Mouse (Mus musculus) heart, embryonic 12.5 days (tissue): ENCODE results near the gene Lrig2. TPM values are rescaled to one million over a fixed set of nuclear protein-coding genes. Genes with fewer than 3 reads are reported as not detected.
A peak's percentile ranks its signal among the peaks of the same experiment; 100 is the strongest.

Experiments used
- ATAC-seq: fragments of 200-750 bp; cut with Nextera tagmentation; 2 replicates; pipeline ENCODE4 v1.8.0; 2017; ENCODE audit warnings: moderate TSS enrichment, moderate library complexity; ENCODE audit not compliant: insufficient number of reproducible peaks, low FRiP score
- H3K27ac ChIP-seq: fragments of 300-500 bp; sonication (generic); 2 replicates; pipeline ENCODE4 v1.5.1; 2016; ENCODE audit warnings: mild to moderate bottlenecking, moderate library complexity; ENCODE audit not compliant: poor library complexity, severe bottlenecking
- H3K27me3 ChIP-seq: fragments of 300-500 bp; sonication (generic); replicated peaks from 2 replicates; pipeline ENCODE4 v1.6.1; 2016; ENCODE audit warnings: mild to moderate bottlenecking, moderate library complexity
- H3K36me3 ChIP-seq: fragments of 300-500 bp; sonication (generic); 2 replicates; pipeline ENCODE4 v1.6.1; 2016; ENCODE audit warnings: mild to moderate bottlenecking, moderate library complexity
- H3K4me1 ChIP-seq: fragments of 300-500 bp; sonication (generic); replicated peaks from 2 replicates; pipeline ENCODE4 v1.6.1; 2016; ENCODE audit warnings: mild to moderate bottlenecking
- H3K4me2 ChIP-seq: fragments of 300-500 bp; sonication (generic); 2 replicates; pipeline ENCODE4 v1.6.1; 2016; ENCODE audit warnings: mild to moderate bottlenecking, moderate library complexity
- H3K4me3 ChIP-seq: fragments of 300-500 bp; sonication (generic); 2 replicates; pipeline ENCODE4 v1.5.1; 2016; ENCODE audit warnings: mild to moderate bottlenecking
- H3K9ac ChIP-seq: fragments of 300-500 bp; sonication (generic); 2 replicates; pipeline ENCODE4 v1.6.1; 2016; ENCODE audit warnings: mild to moderate bottlenecking, moderate library complexity
- H3K9me3 ChIP-seq: fragments of 300-500 bp; sonication (generic); replicated peaks from 2 replicates; pipeline ENCODE4 v1.6.1; 2016; ENCODE audit warnings: mild to moderate bottlenecking, moderate library complexity
- WGBS: fragments of 180-500 bp; shearing (Covaris S2); methylation state at CpG from one replicate; pipeline ENCODE4 v1.1.7; 2016; 5-methylcytosine and 5-hydroxymethylcytosine counted together
- polyA plus RNA-seq: library from polyadenylated mRNA; unstranded; fragments of >200 nt; fragmentation: Nextera tagmentation; extraction: Ambion mirVana; gene quantifications from 2 replicates; pipeline ENCODE4 v1.2.1, GENCODE M21; 2016

Gene Lrig2
- polyA plus RNA-seq, 1 experiment from 2014 or later: 14.4 TPM

DNA sequence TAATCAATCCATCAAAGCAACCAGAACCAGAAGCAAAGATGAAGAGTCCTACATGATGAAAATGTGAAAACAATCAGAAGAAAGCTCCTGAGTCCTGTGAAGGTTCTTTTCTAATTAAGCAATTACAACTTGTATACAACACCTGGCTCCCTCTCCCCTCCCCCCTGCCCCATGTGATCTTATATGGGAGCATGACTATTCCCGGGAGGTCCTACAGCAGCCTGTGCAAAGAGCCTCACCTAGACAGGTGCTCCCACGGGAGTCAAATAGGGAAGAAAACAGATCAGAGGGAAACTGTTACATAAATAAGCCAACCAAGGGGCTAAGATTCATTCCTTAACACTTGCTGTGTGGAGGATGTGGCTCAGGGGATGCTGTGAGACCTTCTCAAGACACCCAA is 143.8 kb downstream of the Lrig2 start:
- Histone ChIP-seq H3K36me3 (no peaks in the 10 kb centered on the region), H3K9me3 (no peaks in the 10 kb centered on the region), H3K4me2 (no peak overlapping the region), H3K27me3 (no peaks in the 10 kb centered on the region), H3K27ac (no peak overlapping the region), H3K9ac (no peak overlapping the region), H3K4me1 (peaks cover 13% of the 10 kb centered on the region), H3K4me3 (no peak overlapping the region)
- ATAC-seq: no peak
- 83% methylated on average over 2 of the region's 2 CpGs for WGBS

DNA sequence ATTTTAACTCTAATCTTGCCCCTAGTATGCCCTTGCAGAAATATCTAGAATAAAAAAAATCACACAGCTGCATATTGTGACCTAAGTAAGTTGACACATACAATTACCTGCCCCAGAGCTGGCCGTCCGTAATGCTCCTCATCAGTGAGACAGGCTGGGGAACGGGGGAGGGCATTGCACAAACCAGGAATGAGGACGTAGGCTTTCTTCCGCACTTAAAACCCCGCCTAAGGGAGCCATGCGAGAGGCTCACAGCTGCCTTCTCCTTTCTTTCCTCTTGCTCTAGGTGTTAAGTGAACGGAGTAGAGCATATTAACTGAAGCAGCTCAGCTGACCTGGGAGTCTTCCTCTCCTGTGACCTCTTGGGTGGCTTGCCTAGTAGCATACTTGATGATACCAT is 149.9 kb downstream of the Lrig2 start:
- WGBS: 72% methylated on average over 8 of the region's 8 CpGs
- Histone ChIP-seq H3K9ac (no peak overlapping the region), H3K4me1 (peaks cover 36% of the 10 kb centered on the region), H3K9me3 (no peaks in the 10 kb centered on the region), H3K4me3 (no peak overlapping the region), H3K36me3 (no peaks in the 10 kb centered on the region), H3K27me3 (no peaks in the 10 kb centered on the region), H3K27ac (no peak overlapping the region), H3K4me2 (no peak overlapping the region)
- ATAC-seq: no peak

GRCm38 (mm10) chr3:104360325-104360724 is 151.4 kb downstream of the Lrig2 start:
- 37% methylated on average over 5 of the region's 5 CpGs for WGBS
- Histone ChIP-seq H3K4me2 (no peak overlapping the region), H3K4me3 (no peak overlapping the region), H3K36me3 (no peaks in the 10 kb centered on the region), H3K9ac (no peak overlapping the region), H3K4me1 (peaks cover 36% of the 10 kb centered on the region), H3K27ac (no peak overlapping the region; the same call in 1 of the 2 replicates), H3K9me3 (no peaks in the 10 kb centered on the region), H3K27me3 (no peaks in the 10 kb centered on the region)
- ATAC-seq: no peak

GRCm38 (mm10) chr3:104359225-104360135 is 152.2 kb downstream of the Lrig2 start:
- peak; percentile 47 for ATAC-seq
- no peak overlapping the region for H3K4me3 ChIP-seq
- H3K27ac ChIP-seq: no peak overlapping the region
- H3K4me2 ChIP-seq: no peak overlapping the region
- WGBS: 48% methylated on average over 8 of the region's 8 CpGs
- no peaks in the 10 kb centered on the region for H3K36me3 ChIP-seq
- H3K27me3 ChIP-seq: no peaks in the 10 kb centered on the region
- no peaks in the 10 kb centered on the region for H3K9me3 ChIP-seq
- no peak overlapping the region for H3K9ac ChIP-seq
- H3K4me1 ChIP-seq: peaks cover 40% of the 10 kb centered on the region

DNA sequence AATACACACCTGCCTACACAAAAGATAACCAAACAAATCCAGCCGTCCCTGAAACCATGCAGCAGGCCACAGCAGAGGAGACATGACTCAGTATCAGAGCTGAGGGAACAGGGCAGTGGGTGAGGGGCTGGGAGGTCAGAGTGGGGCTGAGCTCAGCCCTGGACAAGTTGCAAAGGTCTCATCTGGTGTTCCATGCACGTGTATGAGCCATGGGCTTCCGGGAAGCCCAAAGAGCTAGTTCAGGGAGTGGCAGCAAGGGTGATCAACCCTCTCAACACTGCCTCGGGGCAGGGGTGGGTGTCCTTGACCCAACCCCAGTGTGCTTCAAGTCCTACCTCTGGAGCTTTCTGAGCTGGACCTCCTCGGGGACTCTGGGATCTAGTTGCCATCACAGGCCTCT is 153.0 kb downstream of the Lrig2 start:
- Histone ChIP-seq H3K9me3 (no peaks in the 10 kb centered on the region), H3K9ac (no peak overlapping the region), H3K4me3 (no peak overlapping the region), H3K36me3 (no peaks in the 10 kb centered on the region), H3K27me3 (no peaks in the 10 kb centered on the region), H3K4me1 (peaks cover 43% of the 10 kb centered on the region), H3K4me2 (no peak overlapping the region), H3K27ac (no peak overlapping the region)
- WGBS: 70% methylated on average over 5 of the region's 5 CpGs
- ATAC-seq: no peak

DNA sequence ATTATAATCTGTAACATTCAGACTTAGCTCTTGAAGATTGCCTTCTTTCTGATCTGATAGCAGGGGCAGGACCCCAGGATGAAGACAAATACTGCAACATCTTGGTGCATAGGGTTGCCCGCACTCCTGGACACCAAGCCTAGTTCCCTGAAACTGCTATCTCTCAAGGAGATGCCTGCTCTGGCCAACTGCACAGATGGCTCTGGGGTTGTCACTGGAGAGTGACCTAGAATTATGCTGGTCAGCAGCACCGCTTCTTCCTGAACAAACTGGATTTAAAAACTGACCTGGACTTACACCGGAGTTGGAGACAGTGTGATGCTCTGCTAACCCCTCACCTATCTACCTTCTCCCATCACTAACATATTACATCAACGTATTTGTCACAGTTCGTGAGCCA is 155.6 kb downstream of the Lrig2 start:
- H3K4me1 ChIP-seq: peaks cover 50% of the 10 kb centered on the region
- H3K27ac ChIP-seq: no peak overlapping the region
- no peak overlapping the region for H3K4me2 ChIP-seq
- H3K27me3 ChIP-seq: no peaks in the 10 kb centered on the region
- H3K9ac ChIP-seq: no peak overlapping the region
- no peak for ATAC-seq
- 88% methylated on average over 5 of the region's 5 CpGs for WGBS
- no peak overlapping the region for H3K4me3 ChIP-seq
- no peaks in the 10 kb centered on the region for H3K9me3 ChIP-seq
- no peaks in the 10 kb centered on the region for H3K36me3 ChIP-seq

- no peak overlapping the region for H3K27ac ChIP-seq
- WGBS: 34% methylated on average over 3 of the region's 3 CpGs
- no peak for ATAC-seq
Observed at GRCm38 (mm10) chr3:104353884-104354283, 157.8 kb downstream of the Lrig2 start.

DNA sequence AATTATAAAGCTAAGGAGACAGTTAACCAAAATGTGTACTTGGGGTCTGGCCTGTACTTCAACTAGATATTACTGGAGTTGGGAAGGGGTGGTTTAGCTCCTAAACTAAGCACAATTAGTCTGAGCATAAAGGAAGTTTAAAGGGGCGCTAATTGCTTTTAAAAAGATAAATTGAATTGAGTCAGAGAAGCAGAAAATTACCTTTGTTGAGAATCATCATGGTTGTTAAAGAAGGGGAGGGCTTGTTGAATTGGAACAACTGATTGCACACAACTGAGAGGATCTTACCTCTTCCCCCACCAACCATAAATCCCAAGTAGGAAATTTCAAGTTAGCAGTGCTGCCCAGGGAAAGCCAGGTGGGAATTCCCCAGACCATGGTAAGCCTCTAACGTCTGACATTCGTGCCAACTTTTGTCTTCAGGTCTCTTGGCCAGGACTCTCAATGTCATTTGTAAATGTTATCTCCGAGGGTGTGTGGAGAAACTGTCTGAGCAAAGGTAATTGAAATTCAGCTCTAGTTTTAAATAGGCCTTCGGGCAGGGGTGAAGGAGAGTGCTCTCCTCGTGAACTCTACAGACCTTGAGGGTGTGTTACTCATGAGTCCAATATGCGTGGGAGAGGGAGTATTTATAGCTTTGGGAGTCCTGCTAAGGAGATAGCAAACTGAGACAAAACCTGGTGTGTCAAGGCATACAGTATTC is 159.2 kb downstream of the Lrig2 start:
- 35% methylated on average over 7 of the region's 7 CpGs for WGBS
- Histone ChIP-seq H3K27ac (peak overlapping the region; percentile 80), H3K36me3 (no peaks in the 10 kb centered on the region), H3K9me3 (no peaks in the 10 kb centered on the region), H3K27me3 (no peaks in the 10 kb centered on the region), H3K4me2 (no peak overlapping the region), H3K4me1 (peaks cover 24% of the 10 kb centered on the region), H3K9ac (no peak overlapping the region), H3K4me3 (no peak overlapping the region)
- no peak for ATAC-seq

More at GRCm38 (mm10) chr3:104353884-104354283, 157.8 kb downstream of the Lrig2 start:
- Histone ChIP-seq H3K27me3 (no peaks in the 10 kb centered on the region), H3K4me3 (no peak overlapping the region), H3K4me2 (no peak overlapping the region), H3K36me3 (no peaks in the 10 kb centered on the region), H3K9me3 (no peaks in the 10 kb centered on the region), H3K9ac (no peak overlapping the region), H3K4me1 (peaks cover 29% of the 10 kb centered on the region)

DNA sequence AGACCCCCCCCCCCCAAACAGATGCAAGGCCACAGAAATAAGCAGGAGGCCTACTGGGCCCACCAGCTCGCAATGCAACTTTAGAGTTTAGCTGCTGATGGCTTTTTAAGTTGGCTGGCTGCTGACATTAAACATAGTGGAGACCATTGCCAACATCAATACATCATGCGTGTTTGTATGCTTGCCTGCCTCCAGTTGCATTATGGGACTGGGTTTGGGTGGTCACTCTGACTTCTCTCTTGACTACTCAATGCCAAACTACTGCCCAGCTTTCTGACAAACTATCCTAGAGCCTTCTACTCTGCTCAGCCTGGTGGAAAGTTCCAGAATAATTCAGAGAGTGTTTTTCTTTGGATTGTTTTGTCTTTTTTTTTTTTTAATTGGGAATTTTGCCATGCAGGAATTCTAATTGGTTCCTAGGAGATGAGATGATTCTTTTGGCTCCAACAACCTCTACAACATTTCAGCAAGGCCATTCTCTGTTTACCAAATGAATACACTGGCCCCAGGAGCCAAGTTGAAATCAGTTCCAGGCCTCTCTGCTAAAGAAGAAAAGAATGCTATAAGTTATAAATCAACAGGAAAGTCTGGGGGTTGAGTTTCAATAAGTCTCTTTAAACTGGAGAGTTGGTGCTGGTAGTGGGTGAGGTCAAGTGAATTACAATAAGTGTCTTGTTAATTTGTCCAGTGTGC is 161.3 kb downstream of the Lrig2 start:
- 86% methylated on average over 2 of the region's 2 CpGs for WGBS
- H3K27me3 ChIP-seq: no peaks in the 10 kb centered on the region
- peaks cover 24% of the 10 kb centered on the region for H3K4me1 ChIP-seq
- no peak for ATAC-seq
- H3K9me3 ChIP-seq: no peaks in the 10 kb centered on the region
- H3K4me3 ChIP-seq: no peak overlapping the region
- no peak overlapping the region for H3K9ac ChIP-seq
- no peaks in the 10 kb centered on the region for H3K36me3 ChIP-seq
- no peak overlapping the region for H3K27ac ChIP-seq
- H3K4me2 ChIP-seq: no peak overlapping the region

DNA sequence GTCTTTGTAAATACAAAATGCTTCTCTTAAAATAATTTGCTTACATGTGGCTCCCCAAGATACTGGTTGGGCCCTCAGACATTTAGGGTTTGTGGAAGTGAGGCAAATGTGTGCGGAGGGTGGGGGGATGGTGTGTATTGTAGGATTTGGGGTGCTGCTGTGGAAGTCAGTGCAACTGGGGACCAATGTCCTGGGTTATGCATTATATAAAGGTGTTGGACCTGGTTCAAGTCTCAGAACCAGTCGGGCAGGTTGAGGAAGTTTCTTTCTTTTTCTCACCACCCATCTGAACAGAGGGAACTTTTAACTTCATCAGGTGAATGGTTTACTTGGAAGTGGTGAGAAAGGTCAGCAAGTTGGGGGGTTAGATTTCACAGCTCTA is 161.9 kb downstream of the Lrig2 start:
- 80% methylated on average over 2 of the region's 2 CpGs for WGBS
- no peaks in the 10 kb centered on the region for H3K27me3 ChIP-seq
- H3K9me3 ChIP-seq: no peaks in the 10 kb centered on the region
- ATAC-seq: no peak
- no peak overlapping the region for H3K4me3 ChIP-seq
- H3K4me1 ChIP-seq: peaks cover 20% of the 10 kb centered on the region
- H3K9ac ChIP-seq: no peak overlapping the region
- no peak overlapping the region for H3K27ac ChIP-seq
- no peak overlapping the region for H3K4me2 ChIP-seq
- no peaks in the 10 kb centered on the region for H3K36me3 ChIP-seq

GRCm38 (mm10) chr3:104349203-104349846 is 162.4 kb downstream of the Lrig2 start:
- Histone ChIP-seq H3K27ac (no peak overlapping the region), H3K9me3 (no peaks in the 10 kb centered on the region), H3K4me1 (peaks cover 20% of the 10 kb centered on the region), H3K4me2 (no peak overlapping the region), H3K9ac (no peak overlapping the region), H3K27me3 (no peaks in the 10 kb centered on the region), H3K36me3 (no peaks in the 10 kb centered on the region), H3K4me3 (no peak overlapping the region)
- WGBS: 51% methylated on average over 8 of the region's 8 CpGs
- ATAC-seq: no peak
